Mouse (Mus musculus) lung, embryonic 16.5 days (tissue): ENCODE results near the gene Erf. TPM values are rescaled to one million over a fixed set of nuclear protein-coding genes. Genes with fewer than 3 reads are reported as not detected.

Source experiments
- ATAC-seq: fragments of 200-750 bp; cut with Nextera tagmentation; 2 replicates; pipeline ENCODE4 v1.8.0; 2017; ENCODE audit warnings: low read depth, mild to moderate bottlenecking, moderate library complexity
- H3K27ac ChIP-seq: fragments of 300-500 bp; sonication (generic); 2 replicates; pipeline ENCODE4 v1.5.1; 2014; ENCODE audit warnings: mild to moderate bottlenecking, control low read depth, low read length
- H3K27me3 ChIP-seq: fragments of 300-500 bp; sonication (generic); 2 replicates; pipeline ENCODE4 v1.6.1; 2014; ENCODE audit warnings: low read depth, low read length, mixed read lengths; ENCODE audit not compliant: control insufficient read depth, insufficient read depth
- H3K36me3 ChIP-seq: fragments of 300-500 bp; sonication (generic); 2 replicates; pipeline ENCODE4 v1.6.1; 2014; ENCODE audit warnings: low read length; ENCODE audit not compliant: control insufficient read depth, insufficient read depth
- H3K4me1 ChIP-seq: fragments of 300-500 bp; sonication (generic); replicated peaks from 2 replicates; pipeline ENCODE4 v1.6.1; 2014; ENCODE audit warnings: low read length, mixed read lengths; ENCODE audit not compliant: control insufficient read depth, insufficient read depth
- H3K4me2 ChIP-seq: fragments of 300-500 bp; sonication (generic); 2 replicates; pipeline ENCODE4 v1.6.1; 2014; ENCODE audit warnings: low read depth, low read length, control low read depth
- H3K4me3 ChIP-seq: fragments of 300-500 bp; sonication (generic); 2 replicates; pipeline ENCODE4 v1.5.1; 2014; ENCODE audit warnings: mild to moderate bottlenecking, low read length, control low read depth
- H3K9ac ChIP-seq: fragments of 300-500 bp; sonication (generic); 2 replicates; pipeline ENCODE4 v1.6.1; 2014; ENCODE audit warnings: low read length, control low read depth
- H3K9me3 ChIP-seq: fragments of 300-500 bp; sonication (generic); 2 replicates; pipeline ENCODE4 v1.6.1; 2016; ENCODE audit warnings: low read length; ENCODE audit not compliant: control insufficient read depth
- WGBS: fragments of 180-500 bp; shearing (Covaris S2); extraction: QIAGEN DNeasy Blood & Tissue Kit; methylation state at CpG from one replicate; pipeline ENCODE4 v1.1.7; 2014; 5-methylcytosine and 5-hydroxymethylcytosine counted together
- polyA plus RNA-seq: library from polyadenylated mRNA; unstranded; fragments of >200 nt; fragmentation: Nextera tagmentation; extraction: Ambion mirVana; gene quantifications from 2 replicates; pipeline ENCODE4 v1.2.1, GENCODE M21; 2015

Gene Erf
- polyA plus RNA-seq, 1 experiment from 2014 or later, result 13.6 TPM

DNA sequence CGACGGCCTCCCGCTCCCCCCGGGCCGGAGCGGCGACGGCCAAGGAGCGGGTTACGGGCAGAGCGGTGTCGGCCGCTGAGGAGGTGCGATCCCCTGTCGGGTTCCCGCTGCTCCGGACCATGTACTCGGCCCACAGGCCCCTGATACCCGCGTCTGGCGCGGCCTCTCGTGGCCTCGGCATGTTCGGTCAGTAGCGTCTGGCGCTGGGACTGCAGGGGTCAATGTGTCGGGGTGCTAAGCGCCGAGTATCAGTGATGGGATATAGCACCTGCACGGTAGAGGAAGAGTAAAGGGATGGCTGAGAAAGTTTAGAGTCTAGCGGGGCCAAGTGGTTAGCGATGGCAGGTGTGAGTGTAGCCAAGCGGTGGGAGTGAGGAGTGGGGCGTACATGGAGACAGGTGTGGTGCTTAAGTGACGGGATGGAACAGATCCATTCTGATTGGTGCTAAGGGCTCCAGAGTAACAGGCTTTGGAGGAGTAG, 32.2 kb upstream of the Erf start:
- ATAC-seq, result no peak
- peaks cover 40% of the 10 kb centered on the region for H3K4me1 ChIP-seq
- H3K4me2 ChIP-seq, result peak overlapping the region; percentile 92
- peak overlapping the region; percentile 82 for H3K4me3 ChIP-seq
- H3K36me3 ChIP-seq, result peaks cover 29% of the 10 kb centered on the region
- H3K27me3 ChIP-seq, result no peaks in the 10 kb centered on the region
- H3K9me3 ChIP-seq, result no peaks in the 10 kb centered on the region
- WGBS, result under 1% methylated on average over 27 of the region's 36 CpGs
- H3K9ac ChIP-seq, result peak overlapping the region; percentile 82
- H3K27ac ChIP-seq, result peak overlapping the region; percentile 98

DNA sequence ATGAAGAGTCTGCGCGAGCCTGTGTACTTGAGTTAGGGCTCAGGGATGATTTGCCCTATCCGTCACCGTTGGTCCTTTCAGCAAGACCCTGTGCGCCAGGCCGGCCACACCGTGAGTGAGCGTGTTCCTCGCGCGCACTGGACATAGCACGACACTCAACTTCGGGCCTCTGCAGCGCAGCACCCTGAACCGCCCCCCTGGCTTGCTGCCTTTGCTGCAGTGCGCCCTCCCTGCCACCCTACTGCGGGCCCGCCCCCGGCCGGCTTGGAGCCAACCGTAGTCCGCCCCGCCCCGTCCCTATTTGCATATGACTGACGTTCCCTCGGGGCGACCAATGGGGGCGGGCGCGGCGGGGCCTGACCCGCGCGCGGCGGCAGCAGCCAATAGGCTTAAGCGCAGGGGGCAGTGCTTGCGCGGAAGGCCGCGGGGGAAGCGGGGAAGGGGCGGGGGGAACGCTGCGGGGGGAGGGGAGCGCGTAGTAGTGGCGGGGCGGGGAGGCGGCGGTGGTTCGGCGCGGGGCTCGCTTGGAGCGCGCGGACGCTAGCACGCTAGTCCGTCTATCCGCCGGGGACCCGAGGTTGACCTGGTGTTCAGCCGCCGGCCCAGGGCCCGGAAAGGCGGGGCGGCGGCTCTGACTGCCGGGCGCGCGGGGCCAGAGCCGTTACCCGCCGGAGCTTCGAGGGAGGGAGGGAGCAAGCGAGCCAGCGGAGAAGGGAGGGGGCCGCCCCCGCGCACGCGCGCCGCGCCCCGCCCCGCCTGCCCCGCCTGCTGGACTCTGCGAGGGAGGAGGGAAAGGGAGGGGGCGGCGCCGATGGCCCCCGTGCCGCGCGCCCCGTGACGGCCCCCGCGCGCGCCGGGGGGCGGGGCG, 31.4 kb upstream of the Erf start:
- Histone ChIP-seq H3K36me3 (peaks cover 21% of the 10 kb centered on the region), H3K4me1 (peaks cover 45% of the 10 kb centered on the region), H3K27me3 (no peaks in the 10 kb centered on the region), H3K27ac (peak overlapping the region; percentile 99), H3K4me3 (peak overlapping the region; percentile 82), H3K9ac (peak overlapping the region; percentile 82), H3K4me2 (peak overlapping the region; percentile 92), H3K9me3 (no peaks in the 10 kb centered on the region)
- WGBS, result under 1% methylated on average over 67 of the region's 108 CpGs
- peak; percentile 80 for ATAC-seq

DNA sequence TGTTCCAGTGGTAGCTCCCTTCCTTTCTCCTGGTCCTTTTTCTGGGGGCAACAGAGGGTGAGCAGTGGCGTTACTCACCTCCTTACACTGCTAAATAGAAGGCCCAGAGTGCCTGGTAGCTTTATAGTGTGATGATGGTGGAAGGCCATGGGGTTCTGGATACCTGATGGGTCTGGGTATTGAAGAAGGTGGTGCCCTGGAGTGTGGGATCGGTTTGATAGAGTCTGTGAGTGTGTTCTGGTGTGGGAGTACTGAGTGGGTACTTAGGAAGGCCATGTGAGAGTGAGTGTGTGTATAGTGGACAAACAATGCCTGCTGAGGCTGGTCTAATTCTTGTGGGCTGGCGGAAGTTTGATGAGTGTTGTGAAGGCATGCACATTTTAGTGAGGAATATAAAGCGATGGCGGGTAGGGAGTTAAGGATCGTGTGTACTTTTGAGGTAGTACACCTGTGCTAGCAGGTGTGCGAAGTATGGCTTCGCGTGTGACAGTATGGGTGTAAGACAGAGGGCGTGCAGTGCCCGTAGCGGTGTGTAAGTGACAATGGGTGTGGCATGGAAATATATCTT, 30.7 kb upstream of the Erf start:
- H3K27ac ChIP-seq, result peak overlapping the region; percentile 99
- peak overlapping the region; percentile 36 for H3K4me3 ChIP-seq
- WGBS, result 10% methylated on average over 12 of the region's 12 CpGs
- no peaks in the 10 kb centered on the region for H3K9me3 ChIP-seq
- peaks cover 14% of the 10 kb centered on the region for H3K36me3 ChIP-seq
- peak overlapping the region; percentile 90 for H3K4me2 ChIP-seq
- peaks cover 49% of the 10 kb centered on the region for H3K4me1 ChIP-seq
- H3K9ac ChIP-seq, result peak overlapping the region; percentile 79
- ATAC-seq, result no peak
- no peaks in the 10 kb centered on the region for H3K27me3 ChIP-seq

DNA sequence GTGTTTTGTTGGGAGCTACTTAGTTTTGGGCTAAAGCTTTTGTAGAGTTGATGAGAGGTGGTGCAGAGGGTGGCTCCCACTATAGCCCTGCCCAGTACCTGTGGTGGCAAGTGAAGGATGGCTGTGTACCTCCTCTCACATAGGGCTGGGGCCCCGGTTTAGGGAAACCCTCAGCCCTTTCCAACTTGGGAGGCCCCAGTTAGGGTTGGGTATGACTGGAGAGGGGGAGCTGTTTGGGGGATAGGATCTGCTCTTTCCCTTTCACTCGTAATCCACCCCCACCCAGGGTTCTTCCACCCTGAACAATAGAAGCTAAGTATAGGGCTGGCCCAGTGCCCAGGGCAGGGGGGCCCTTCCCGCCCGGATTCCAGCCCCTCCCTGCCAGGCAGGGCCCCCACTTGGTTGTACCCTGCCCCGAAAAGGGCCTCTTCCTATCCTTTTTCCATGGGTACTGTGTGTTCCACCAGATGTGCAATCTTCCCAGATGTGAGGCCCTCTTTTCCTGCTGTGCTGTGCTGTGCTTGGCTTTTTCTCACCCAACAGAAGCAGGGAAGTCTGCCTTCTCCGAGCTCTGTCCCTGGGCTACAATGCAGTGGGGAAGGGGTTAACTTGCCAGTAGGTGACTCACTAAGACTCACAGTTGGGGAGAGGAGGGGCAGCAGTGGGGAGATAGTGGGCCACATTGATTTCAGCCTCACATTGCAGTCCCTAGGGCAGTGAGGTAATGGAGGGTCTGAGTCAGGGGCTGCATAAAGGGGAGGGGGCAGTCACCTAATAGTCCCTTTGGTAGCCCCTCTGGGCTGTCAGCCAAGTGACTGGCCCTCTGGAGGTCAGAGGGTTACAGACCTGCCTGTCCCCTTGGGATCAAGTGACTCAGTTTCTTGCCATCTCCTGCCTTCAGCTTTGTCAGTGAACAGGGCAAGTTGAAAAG, 29.6 kb upstream of the Erf start:
- Histone ChIP-seq H3K4me1 (peaks cover 54% of the 10 kb centered on the region), H3K9ac (peak overlapping the region; percentile 79), H3K36me3 (peaks cover 4% of the 10 kb centered on the region), H3K27ac (peak overlapping the region; percentile 99), H3K4me2 (peak overlapping the region; percentile 90), H3K27me3 (no peaks in the 10 kb centered on the region), H3K9me3 (no peaks in the 10 kb centered on the region), H3K4me3 (peak overlapping the region; percentile 66)
- WGBS, result 0% methylated on average over 6 of the region's 6 CpGs
- ATAC-seq, result peak; percentile 2

DNA sequence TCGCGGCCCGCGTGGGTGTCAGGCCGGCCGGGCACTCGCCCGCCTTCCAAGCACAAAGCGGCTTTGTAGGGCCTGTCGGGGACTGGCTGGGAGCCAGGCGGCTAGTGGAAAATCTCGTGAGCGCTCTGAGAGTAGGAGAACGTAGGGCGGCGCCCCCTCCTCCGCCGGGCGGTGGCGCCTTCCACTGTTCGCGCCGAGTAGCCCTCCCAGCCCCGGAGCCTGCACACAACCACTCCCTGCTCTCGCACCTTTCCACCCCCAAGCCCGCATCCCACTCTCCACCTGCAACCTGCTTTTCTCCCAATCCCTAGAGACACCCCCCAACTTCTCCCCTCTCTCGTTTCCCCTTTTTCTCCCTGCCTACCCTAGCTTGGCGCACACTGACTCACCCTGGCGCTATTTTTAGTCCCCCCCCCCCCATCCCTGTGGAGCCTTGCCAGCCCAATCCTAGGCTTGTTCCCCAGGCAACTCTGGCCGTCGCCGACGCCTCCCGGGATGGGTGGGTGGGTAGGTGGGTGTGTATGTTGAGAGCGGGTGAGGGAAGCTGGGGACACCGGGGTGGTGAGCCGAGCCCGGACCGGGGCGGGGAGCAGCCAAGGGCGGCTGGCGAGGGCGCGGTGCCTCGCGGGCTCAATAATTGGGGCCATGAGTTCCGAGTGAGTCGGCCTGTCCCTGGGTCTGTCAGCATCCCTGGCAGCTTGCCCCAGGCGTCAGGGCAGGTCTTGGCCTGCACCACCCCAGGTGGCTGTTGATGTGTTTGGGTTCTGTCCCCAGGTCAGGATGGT, 28.7 kb upstream of the Erf start:
- under 1% methylated on average over 36 of the region's 49 CpGs for WGBS
- Histone ChIP-seq H3K36me3 (no peaks in the 10 kb centered on the region), H3K27ac (peak overlapping the region; percentile 99), H3K4me3 (peak overlapping the region; percentile 66), H3K4me1 (peaks cover 48% of the 10 kb centered on the region), H3K9me3 (no peaks in the 10 kb centered on the region), H3K27me3 (no peaks in the 10 kb centered on the region), H3K9ac (peak overlapping the region; percentile 79), H3K4me2 (peak overlapping the region; percentile 90)
- peak; percentile 51 for ATAC-seq

DNA sequence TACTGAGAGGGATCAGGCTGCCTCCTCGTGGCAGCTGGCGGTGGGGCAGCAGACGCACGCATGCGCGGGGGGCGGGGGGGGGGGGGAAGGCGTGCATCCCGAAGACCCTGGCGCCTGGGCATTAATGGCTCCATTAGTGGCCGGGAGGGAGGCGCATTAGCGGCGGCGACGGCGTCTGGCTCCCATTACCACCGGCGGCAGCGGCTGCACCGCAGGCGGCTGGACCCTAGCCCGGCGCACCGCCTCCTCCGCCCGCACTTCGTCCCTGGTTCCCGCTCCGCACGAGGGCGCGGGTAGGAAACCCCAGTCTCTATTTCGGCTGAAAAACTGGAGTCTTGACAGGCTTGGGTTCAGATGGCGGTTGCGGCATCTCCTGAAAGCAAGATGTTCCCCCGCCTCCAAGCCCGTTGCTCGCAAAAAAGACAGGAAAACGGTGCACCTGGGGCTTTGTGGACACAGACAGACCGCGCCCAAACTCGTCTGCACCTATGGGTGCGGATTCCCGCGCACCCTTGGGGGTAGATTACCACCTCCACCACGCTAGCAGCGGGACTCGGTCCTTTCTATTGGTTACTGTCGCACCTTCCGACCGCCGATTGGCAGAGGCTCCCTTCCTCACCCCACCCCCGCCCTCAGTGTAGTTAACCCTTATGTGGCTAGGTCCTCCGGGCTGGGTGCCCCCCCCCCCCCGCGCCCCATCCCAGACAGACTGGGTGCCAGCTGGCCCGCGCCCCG, 27.9 kb upstream of the Erf start:
- H3K4me3 ChIP-seq, result peak overlapping the region; percentile 66
- peaks cover 41% of the 10 kb centered on the region for H3K4me1 ChIP-seq
- peak overlapping the region; percentile 99 for H3K27ac ChIP-seq
- H3K4me2 ChIP-seq, result peak overlapping the region; percentile 90
- H3K36me3 ChIP-seq, result no peaks in the 10 kb centered on the region
- WGBS, result under 1% methylated on average over 52 of the region's 60 CpGs
- peak; percentile 66 for ATAC-seq
- no peaks in the 10 kb centered on the region for H3K9me3 ChIP-seq
- peak overlapping the region; percentile 79 for H3K9ac ChIP-seq
- no peaks in the 10 kb centered on the region for H3K27me3 ChIP-seq

DNA sequence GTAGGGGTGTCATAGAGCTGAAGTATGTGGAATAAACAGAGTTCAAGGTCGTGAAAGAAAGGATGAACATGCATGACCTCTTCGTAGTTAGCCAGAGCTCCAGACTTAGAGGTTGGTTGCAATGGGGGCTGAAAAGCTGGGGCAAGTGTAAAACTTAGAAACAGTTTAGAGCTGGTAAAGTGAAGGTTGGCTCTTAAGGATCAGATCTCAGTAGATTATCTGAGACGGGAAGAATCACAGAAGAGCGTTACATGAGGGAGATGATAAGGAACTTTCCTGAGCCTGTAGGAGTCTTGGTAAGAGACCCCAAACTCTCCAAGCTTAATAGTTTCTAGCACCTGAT, 27.4 kb upstream of the Erf start:
- H3K4me1 ChIP-seq, result peaks cover 36% of the 10 kb centered on the region
- H3K4me3 ChIP-seq, result peak overlapping the region; percentile 66
- ATAC-seq, result no peak
- no peaks in the 10 kb centered on the region for H3K27me3 ChIP-seq
- H3K9me3 ChIP-seq, result no peaks in the 10 kb centered on the region
- WGBS, result 4% methylated on average over 4 of the region's 4 CpGs
- H3K4me2 ChIP-seq, result peak overlapping the region; percentile 90
- peak overlapping the region; percentile 99 for H3K27ac ChIP-seq
- H3K36me3 ChIP-seq, result no peaks in the 10 kb centered on the region
- H3K9ac ChIP-seq, result peak overlapping the region; percentile 79

DNA sequence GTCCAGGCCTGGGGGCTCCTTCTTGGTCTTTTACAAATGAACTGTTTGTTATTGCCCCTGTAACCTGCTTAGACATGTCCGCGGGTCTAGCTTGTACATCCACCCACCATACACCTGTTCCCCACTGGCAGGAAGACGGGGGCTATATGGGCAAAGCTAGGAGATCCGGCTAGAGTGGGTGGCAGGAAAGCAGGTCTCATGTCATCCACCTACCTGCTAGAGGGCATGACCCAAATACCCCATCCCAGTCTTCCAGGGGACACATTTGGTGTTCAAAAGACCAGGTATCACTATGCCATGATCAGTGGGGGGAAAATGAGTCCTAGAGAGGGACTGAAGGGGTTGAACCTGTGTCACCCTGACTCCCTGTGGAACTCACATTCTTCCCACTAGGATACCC, 26.8 kb upstream of the Erf start:
- peaks cover 35% of the 10 kb centered on the region for H3K4me1 ChIP-seq
- H3K4me2 ChIP-seq, result peak overlapping the region; percentile 90
- peak overlapping the region; percentile 66 for H3K4me3 ChIP-seq
- H3K9ac ChIP-seq, result peak overlapping the region; percentile 79
- H3K36me3 ChIP-seq, result no peaks in the 10 kb centered on the region; the same call in 1 of the 2 replicates
- no peaks in the 10 kb centered on the region for H3K27me3 ChIP-seq
- WGBS, result 80% methylated on average over 4 of the region's 4 CpGs
- H3K9me3 ChIP-seq, result no peaks in the 10 kb centered on the region
- no peak for ATAC-seq
- H3K27ac ChIP-seq, result peak overlapping the region; percentile 99
